Mouse (Mus musculus): ENCODE measurements around the gene Frmd5.
A peak's percentile ranks its signal among the peaks of the same experiment; 100 is the strongest.
"Not testable (repeated sequence)": the region's sequence is repeated elsewhere in the genome, so short reads cannot be mapped to it uniquely, and the experiment has no call there.

Frmd5 gene

DNA sequence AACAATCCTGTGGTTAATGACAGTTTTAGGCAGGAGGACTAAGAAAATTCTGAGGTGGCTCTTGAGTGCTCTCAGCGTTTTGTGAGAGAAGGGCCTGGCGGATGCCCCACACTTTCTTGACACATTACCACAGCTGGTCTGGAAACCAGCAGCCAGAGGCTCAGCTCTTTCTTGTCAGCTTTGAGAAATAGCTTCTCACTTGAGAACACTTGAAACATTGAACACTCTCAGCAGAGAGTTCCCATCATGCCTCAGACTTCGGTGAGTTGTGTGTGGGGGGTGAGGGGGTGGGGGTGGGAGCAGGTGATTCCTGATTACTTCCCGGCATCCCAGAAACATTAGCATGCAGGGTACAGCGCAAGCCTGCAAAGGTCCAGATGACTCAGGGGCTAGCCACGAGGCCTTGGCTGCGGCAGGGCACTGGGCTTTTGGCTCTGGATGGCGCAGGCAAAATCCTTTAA is 231.1 kb downstream of the Frmd5 start:
- no peak for DNase-seq (ENCODE audit: low read depth, low spot score)

GRCm38 (mm10) chr2:121574066-121574630 is 232.7 kb downstream of the Frmd5 start:
- no peak for DNase-seq (ENCODE audit: low read depth, low spot score)

GRCm38 (mm10) chr2:121571780-121572179 is 235.1 kb downstream of the Frmd5 start:
- DNase-seq (ENCODE audit: low read depth, low spot score) = peak; percentile 84

- no peak for DNase-seq (ENCODE audit: low read depth, low spot score)
Observed at GRCm38 (mm10) chr2:121570999-121571655, 235.8 kb downstream of the Frmd5 start.

GRCm38 (mm10) chr2:121570049-121570448 is 236.8 kb downstream of the Frmd5 start:
- no peak for DNase-seq (ENCODE audit: low read depth, low spot score)

DNA sequence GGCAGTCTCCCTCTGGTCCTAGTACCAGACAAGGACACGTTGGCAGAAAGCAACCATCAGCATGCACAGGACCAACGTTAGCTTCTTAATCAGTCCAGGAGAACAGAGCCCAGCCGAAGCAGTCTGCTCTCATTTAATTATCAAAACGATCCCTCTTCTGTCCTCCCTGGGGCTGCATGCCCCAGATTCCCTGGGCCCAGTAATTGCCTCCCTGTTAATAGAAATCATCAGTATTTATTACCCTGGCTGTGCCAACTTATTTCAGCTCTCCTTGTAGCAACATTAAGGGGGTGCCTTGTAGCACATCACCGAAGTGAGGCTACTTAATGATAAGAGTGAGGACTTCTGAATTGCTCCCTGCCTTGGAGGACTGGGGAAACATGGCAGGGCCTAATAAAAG is 241.0 kb downstream of the Frmd5 start:
- DNase-seq (ENCODE audit: low read depth, low spot score) = no peak

GRCm38 (mm10) chr2:121563117-121563516 is 243.8 kb downstream of the Frmd5 start:
- DNase-seq (ENCODE audit: low read depth, low spot score) = no peak

DNA sequence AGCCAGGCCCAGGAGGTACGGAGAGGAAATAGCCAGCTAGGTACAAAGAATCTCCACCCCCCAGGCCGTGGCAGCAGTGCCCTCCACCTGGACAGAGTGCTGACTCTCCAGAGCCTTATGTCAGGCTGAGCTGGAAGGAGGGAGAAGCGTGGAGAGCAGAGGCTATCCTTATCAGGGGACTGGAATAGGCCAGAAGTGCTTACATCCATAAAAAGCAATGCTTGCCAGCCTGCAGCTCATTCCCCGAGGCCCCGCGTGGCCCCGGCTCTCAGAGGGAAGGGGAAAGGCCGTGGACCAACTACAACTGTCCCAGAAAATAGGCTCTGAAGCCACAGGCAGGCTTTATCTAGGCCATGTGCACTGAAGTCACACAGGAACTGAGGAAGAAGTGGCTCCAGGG is 255.6 kb downstream of the Frmd5 start:
- DNase-seq (ENCODE audit: low read depth, low spot score) = no peak

- DNase-seq (ENCODE audit: low read depth, low spot score) = no peak
Observed at GRCm38 (mm10) chr2:121549630-121550029, 257.3 kb downstream of the Frmd5 start.

DNA sequence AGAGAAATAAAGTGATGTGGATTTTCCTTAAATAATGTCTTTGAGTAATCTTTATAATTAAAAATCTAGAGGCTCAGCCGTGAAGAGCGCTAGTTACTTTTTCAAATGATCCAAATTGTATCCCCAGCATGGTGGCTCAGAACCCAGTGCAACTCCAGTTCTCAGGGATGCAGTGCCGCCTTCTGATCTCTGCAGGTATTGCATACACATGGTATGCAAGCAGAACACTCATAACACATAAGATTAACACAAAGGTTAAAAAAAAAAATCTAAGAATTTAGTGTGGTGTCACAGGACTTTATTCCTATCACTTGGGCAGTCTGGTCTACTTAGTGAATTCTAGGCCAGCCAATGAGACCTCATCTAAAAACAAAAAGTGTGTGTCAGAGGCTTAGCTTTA is 262.1 kb downstream of the Frmd5 start:
- DNase-seq (ENCODE audit: low read depth, low spot score) = no peak

GRCm38 (mm10) chr2:121525056-121525455 is 281.8 kb downstream of the Frmd5 start:
- DNase-seq (ENCODE audit: low read depth, low spot score) = no peak

DNA sequence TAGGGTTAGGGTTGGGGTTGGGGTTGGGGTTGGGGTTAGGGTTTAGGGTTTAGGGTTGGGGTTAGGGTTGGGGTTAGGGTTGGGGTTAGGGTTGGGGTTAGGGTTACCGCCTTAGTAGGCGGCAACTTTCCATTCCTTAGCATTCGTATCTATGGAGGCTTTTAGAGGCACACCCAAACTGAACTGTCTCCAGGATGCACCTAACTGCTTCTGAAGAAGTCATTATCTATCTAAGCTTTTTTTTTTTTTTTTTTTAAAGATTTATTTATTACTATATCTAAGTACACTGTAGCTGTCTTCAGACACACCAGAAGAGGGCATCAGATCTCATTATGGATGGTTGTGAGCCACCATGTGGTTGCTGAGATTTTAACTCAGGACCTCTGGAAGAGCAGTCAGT is 284.1 kb downstream of the Frmd5 start:
- not testable (repeated sequence) for DNase-seq (ENCODE audit: low read depth, low spot score)

DNA sequence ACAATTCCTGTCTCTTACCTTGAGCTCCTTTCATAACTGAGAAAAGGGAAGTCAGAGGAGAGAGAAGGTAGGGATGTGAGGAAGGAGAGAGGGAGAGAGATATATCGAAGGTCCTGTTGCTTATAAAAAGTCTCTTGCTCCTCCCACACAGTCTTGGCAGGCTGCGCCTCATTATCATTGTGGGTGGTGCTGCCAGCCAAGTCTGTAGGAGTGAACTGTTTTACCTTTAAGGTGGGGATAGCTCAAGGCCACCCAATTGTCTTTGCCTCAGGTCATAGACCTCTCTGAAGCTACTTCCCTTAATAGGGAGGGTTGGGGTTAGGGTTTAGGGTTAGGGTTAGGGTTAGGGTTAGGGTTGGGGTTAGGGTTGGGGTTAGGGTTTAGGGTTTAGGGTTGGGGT is 284.9 kb downstream of the Frmd5 start:
- no peak for DNase-seq (ENCODE audit: low read depth, low spot score)

GRCm38 (mm10) chr2:121518711-121519110 is 288.2 kb downstream of the Frmd5 start:
- DNase-seq (ENCODE audit: low read depth, low spot score) = not testable (repeated sequence)

DNA sequence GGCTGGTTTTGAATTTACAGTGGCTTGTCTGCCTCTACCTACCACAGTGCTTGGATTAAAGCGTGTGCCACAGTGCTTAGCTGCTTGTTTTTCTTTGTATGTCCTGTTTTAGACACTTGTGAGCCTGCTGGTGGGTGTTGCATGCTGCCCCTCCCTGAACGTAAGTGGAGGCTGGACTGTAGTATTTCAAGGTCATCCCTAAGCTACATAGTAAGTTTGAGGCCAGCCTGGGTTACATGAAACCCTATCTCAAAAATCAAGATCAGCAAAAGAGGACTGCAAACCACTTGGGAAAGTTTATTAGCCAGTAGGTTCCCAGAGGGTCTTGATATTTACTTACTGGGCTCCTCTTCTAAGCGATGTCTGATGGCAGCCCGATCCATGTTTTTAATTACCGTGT is 288.8 kb downstream of the Frmd5 start:
- DNase-seq (ENCODE audit: low read depth, low spot score) = no peak

DNA sequence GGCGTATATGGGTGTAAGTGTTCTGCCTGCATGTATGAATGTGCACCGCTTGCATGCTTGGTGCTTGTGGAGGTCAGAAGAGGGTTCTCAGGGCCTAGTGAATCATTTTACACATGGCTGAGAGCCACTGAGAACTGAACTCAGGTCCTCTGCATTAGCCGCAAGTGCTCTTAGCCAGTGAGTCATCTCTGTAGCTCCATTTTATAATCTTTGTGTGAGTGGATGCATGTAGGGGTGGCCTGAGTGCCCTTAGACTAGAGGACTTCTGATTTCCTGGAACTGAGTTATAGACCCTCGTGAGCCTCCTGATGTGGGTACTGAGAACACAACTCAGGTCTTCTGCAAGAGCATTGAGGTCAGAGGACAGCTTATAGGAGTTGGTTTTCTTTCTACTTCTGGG is 292.7 kb downstream of the Frmd5 start:
- DNase-seq (ENCODE audit: low read depth, low spot score) = no peak

DNA sequence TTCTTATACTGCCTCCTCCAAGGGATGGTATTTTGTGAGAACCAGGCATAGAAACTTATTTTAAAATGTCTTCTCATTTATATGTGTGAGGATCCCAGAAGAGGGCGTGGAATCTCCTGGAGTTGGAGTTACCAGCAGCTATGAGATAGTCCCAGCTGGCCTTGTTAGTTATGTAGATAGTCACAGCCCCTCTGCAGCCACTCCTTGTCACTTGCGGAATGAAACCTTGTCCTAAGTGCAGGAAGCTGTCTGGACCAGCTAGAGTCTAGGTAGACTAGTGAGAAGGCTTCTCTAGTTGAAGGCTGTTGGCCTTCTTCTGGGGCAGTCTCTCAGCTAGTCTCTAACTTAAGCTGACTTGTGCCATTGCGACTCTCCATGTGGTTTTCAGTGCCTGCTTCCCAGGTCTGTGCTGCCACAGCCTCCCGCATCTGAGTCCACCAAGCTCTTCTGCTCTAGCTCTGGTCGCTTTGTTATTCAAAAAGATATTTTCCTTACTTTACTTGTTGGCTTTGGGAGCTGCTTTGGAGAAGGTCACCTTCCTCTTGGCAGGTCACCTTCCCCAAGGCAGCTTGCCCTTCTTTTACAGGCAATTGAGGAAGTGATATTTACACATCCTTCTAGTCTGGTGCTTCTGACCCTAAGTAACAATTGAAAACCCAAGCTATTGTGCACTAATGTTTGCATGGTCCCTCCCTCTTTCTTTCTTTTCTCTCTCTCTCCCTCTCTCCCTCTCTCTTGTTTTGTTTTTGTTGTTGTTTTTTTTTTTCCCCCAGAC is 293.7 kb downstream of the Frmd5 start:
- DNase-seq (ENCODE audit: low read depth, low spot score) = not testable (repeated sequence)

DNA sequence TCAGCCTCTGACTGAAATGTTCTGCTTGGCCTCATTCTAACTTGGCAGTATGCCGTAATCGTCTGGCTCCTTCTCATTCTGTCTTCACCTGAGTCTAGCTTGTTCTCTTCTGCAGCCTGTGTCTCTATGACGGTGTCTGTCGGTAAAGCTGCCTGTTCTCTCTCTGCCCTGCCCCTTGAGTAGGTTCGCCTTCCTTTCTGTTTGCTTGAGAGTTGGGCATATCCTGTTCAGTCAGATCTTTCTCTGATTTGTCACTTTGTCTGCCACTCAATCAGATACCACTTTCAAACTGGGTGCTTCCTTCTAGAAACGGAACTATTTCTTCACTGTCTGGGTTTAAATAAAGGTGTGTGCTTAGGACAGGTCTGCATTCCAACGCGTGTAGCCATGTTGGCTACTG is 295.5 kb downstream of the Frmd5 start:
- no peak for DNase-seq (ENCODE audit: low read depth, low spot score)

GRCm38 (mm10) chr2:121509584-121509983 is 297.3 kb downstream of the Frmd5 start:
- DNase-seq (ENCODE audit: low read depth, low spot score) = peak; percentile 13

GRCm38 (mm10) chr2:121507951-121508330 is 298.9 kb downstream of the Frmd5 start:
- DNase-seq (ENCODE audit: low read depth, low spot score) = no peak

DNA sequence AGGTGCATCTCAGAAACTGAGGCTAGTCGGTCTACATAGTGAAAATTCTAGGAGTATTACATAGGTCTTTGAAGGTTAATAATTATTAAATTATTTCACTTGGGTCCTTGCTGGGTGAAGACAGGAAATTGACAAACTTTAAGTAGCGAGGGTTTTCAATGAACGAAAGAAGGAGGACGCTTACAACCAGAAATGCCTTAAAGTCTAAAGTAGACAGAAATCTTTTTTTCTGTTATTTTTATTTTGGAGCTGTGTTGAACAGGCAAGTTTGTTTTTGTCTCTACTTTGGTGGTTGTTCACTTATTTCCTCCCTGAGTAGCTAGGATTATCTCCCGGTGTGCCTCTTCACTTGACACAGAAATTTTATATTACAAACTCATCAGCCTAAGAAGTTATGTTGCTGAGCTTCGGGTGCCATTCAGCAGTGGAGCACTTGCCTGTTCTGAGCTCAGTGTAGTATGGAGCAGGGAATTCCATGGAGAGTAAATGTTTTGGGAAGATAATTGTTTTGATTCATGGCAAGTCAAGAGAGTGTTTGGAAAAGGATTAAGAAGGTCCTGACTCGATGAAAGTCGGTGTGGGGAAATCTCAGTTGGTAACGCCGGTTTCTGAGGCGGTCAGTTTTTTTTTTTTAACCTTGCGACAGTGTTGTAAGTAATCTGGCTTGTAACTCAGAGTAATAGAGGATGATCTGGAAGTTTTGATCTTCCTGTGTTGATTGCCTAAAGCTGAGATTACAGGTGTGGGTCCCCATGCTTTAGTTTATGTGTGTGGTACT is 299.5 kb downstream of the Frmd5 start:
- no peak for DNase-seq (ENCODE audit: low read depth, low spot score)

Data from retina, postnatal 7 days (tissue).